Mouse (Mus musculus) megakaryocyte, embryonic 14.5 days (primary cell): ENCODE measurements at regions not wholly inside any gene's neighbourhood (a gene's known extent, or its start where the extent isn't known, plus 50 kb on each side); places are given as distances from the start of the nearest gene placed in this dataset.

Experiments used
- FLI1 ChIP-seq: IDR thresholded peaks from 2 replicates; pipeline ENCODE4 v1.6.1; 2012; ENCODE audit warnings: low read length, inconsistent platforms, mixed read lengths
- GATA1 ChIP-seq: IDR thresholded peaks from 3 replicates; pipeline ENCODE4 v1.6.1; 2012; ENCODE audit warnings: mixed read lengths, low read length, inconsistent platforms, borderline replicate concordance

DNA sequence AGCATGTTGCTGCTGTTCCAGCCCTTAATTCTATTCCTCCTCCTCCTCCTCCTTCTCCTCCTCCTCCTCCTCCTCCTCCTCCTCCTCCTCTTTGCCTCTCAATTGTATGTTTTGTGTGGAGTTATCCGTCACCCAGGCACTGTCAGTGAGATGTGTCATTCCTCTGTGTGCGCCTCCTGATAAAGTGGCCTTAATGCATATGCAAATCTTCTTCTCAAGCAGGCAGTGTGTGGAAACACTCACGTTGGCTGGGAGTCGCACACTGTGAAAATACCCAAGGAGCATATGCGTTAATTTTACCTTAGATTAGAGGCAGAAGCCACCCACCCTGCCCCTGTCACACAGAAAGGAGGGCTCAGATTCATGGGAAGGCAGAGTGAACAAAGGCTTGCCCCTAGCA is 401.0 kb downstream of the Tshz3 start:
- TF ChIP-seq FLI1, result no peak
- no peak for TF ChIP-seq GATA1
